Mouse (Mus musculus) gastrocnemius, adult 18-20 months (tissue): ENCODE results near the gene Gm49318. TPM values are rescaled to one million over a fixed set of nuclear protein-coding genes. Genes with fewer than 3 reads are reported as not detected.

ENCODE experiments used
- DNase-seq: peaks from one replicate; pipeline ENCODE4 v3.0.0; 2021; ENCODE audit warnings: low spot score
- total RNA-seq, 2 experiments: library from RNA; stranded (reverse); gene quantifications; 2 replicates each; pipeline ENCODE4 v1.2.3; 2021

The Gm49318 gene
- total RNA-seq, 2 experiments from 2014 or later, result not detected

- no peak for DNase-seq
Measured at GRCm38 (mm10) chr9:22069881-22070553, 1.0 kb downstream of the Gm49318 start.

- DNase-seq, result no peak
Measured at GRCm38 (mm10) chr9:22067195-22067594, 3.9 kb downstream of the Gm49318 start.

- peak; percentile 32 for DNase-seq
Measured at GRCm38 (mm10) chr9:22066433-22066832, 4.6 kb downstream of the Gm49318 start.

- DNase-seq, result no peak
Measured at GRCm38 (mm10) chr9:22065642-22066041, 5.4 kb downstream of the Gm49318 start.

- no peak for DNase-seq
Measured at GRCm38 (mm10) chr9:22064341-22064740, 6.7 kb downstream of the Gm49318 start.

- no peak for DNase-seq
Measured at GRCm38 (mm10) chr9:22061339-22061738, 9.7 kb downstream of the Gm49318 start.

- no peak for DNase-seq
Measured at GRCm38 (mm10) chr9:22058011-22058424, 13.0 kb downstream of the Gm49318 start.

- no peak for DNase-seq
Measured at GRCm38 (mm10) chr9:22057031-22057517, 14.0 kb downstream of the Gm49318 start.

GRCm38 (mm10) chr9:22056303-22056910, 14.7 kb downstream of the Gm49318 start:
- DNase-seq, result no peak

- no peak for DNase-seq
Measured at GRCm38 (mm10) chr9:22055713-22056112, 15.3 kb downstream of the Gm49318 start.

GRCm38 (mm10) chr9:22054411-22055076, 16.5 kb downstream of the Gm49318 start:
- peak; percentile 47 for DNase-seq

- DNase-seq, result no peak
Measured at GRCm38 (mm10) chr9:22053657-22054056, 17.4 kb downstream of the Gm49318 start.

GRCm38 (mm10) chr9:22051958-22052254, 19.2 kb downstream of the Gm49318 start, which contains the start of gene Elavl3:
Elavl3 (minus strand) TSS chr9:22052023.
- no peak for DNase-seq

- no peak for DNase-seq
Measured at GRCm38 (mm10) chr9:22051161-22051957, 19.7 kb downstream of the Gm49318 start.

GRCm38 (mm10) chr9:22050351-22050889, 20.6 kb downstream of the Gm49318 start:
- DNase-seq, result no peak

GRCm38 (mm10) chr9:22049721-22050270, 21.3 kb downstream of the Gm49318 start:
- no peak for DNase-seq

GRCm38 (mm10) chr9:22049315-22049714, 21.7 kb downstream of the Gm49318 start:
- DNase-seq, result no peak

- no peak for DNase-seq
Measured at GRCm38 (mm10) chr9:22047329-22047728, 23.7 kb downstream of the Gm49318 start.

- no peak for DNase-seq
Measured at GRCm38 (mm10) chr9:22041832-22042231, 29.2 kb downstream of the Gm49318 start.

- no peak for DNase-seq
Measured at GRCm38 (mm10) chr9:22037826-22038225, 33.2 kb downstream of the Gm49318 start.
